Mouse (Mus musculus) thymus, postnatal 14 days (tissue): ENCODE results near the gene Gm8882.
"Not testable (repeated sequence)": the region's sequence is repeated elsewhere in the genome, so short reads cannot be mapped to it uniquely, and the experiment has no call there.

Experiments
- DNase-seq: peaks from one replicate; pipeline ENCODE4 v3.0.0; 2021

Gm8882 gene

GRCm38 (mm10) chr6:132364034-132364433 is at the start of gene Gm8882:
Gm8882 (minus strand) TSS chr6:132364134.
- DNase-seq, result not testable (repeated sequence)

GRCm38 (mm10) chr6:132314657-132315056 is 49.3 kb downstream of the Gm8882 start, which contains the start of gene Prpmp5:
Prpmp5 (minus strand) TSS chr6:132314757.
- not testable (repeated sequence) for DNase-seq
